Mouse (Mus musculus): ENCODE data around the gene Ddost. TPM values are rescaled to one million over a fixed set of nuclear protein-coding genes. Genes with fewer than 3 reads are reported as not detected.
"Not testable (repeated sequence)": the region's sequence is repeated elsewhere in the genome, so short reads cannot be mapped to it uniquely, and the experiment has no call there.

Ddost gene
- total RNA-seq, 1 experiment from 2014 or later = 32.8 TPM

- ATAC-seq (ENCODE audit: extremely low read depth, insufficient number of reproducible peaks, low FRiP score, poor library complexity, severe bottlenecking) = no peak
These were observed 2.5 kb downstream of the Ddost start for GRCm38 (mm10) chr4:138307025-138307424.

- ATAC-seq (ENCODE audit: extremely low read depth, insufficient number of reproducible peaks, low FRiP score, poor library complexity, severe bottlenecking) = no peak
These were observed 3.2 kb downstream of the Ddost start for GRCm38 (mm10) chr4:138307739-138308138.

GRCm38 (mm10) chr4:138310311-138310910, 5.9 kb downstream of the Ddost start:
- ATAC-seq (ENCODE audit: extremely low read depth, insufficient number of reproducible peaks, low FRiP score, poor library complexity, severe bottlenecking) = no peak

- peak; percentile 45; the same call in 1 of the 2 replicates for ATAC-seq (ENCODE audit: extremely low read depth, insufficient number of reproducible peaks, low FRiP score, poor library complexity, severe bottlenecking)
These were observed 7.1 kb downstream of the Ddost start for GRCm38 (mm10) chr4:138311595-138311994.

GRCm38 (mm10) chr4:138312105-138312504, 7.6 kb downstream of the Ddost start:
- no peak for ATAC-seq (ENCODE audit: extremely low read depth, insufficient number of reproducible peaks, low FRiP score, poor library complexity, severe bottlenecking)

- no peak for ATAC-seq (ENCODE audit: extremely low read depth, insufficient number of reproducible peaks, low FRiP score, poor library complexity, severe bottlenecking)
These were observed 8.5 kb downstream of the Ddost start for GRCm38 (mm10) chr4:138313021-138313420.

- no peak for ATAC-seq (ENCODE audit: extremely low read depth, insufficient number of reproducible peaks, low FRiP score, poor library complexity, severe bottlenecking)
These were observed 9.3 kb downstream of the Ddost start for GRCm38 (mm10) chr4:138313795-138314194.

- ATAC-seq (ENCODE audit: extremely low read depth, insufficient number of reproducible peaks, low FRiP score, poor library complexity, severe bottlenecking) = no peak
These were observed 11.3 kb downstream of the Ddost start for GRCm38 (mm10) chr4:138315781-138316180.

GRCm38 (mm10) chr4:138316369-138316768, 11.8 kb downstream of the Ddost start:
- ATAC-seq (ENCODE audit: extremely low read depth, insufficient number of reproducible peaks, low FRiP score, poor library complexity, severe bottlenecking) = no peak

- ATAC-seq (ENCODE audit: extremely low read depth, insufficient number of reproducible peaks, low FRiP score, poor library complexity, severe bottlenecking) = peak; percentile 34; the same call in 1 of the 2 replicates
These were observed 14.2 kb downstream of the Ddost start for GRCm38 (mm10) chr4:138318509-138319266.

- peak; percentile 78 for ATAC-seq (ENCODE audit: extremely low read depth, insufficient number of reproducible peaks, low FRiP score, poor library complexity, severe bottlenecking)
These were observed 15.0 kb downstream of the Ddost start for GRCm38 (mm10) chr4:138319508-138319907.

- ATAC-seq (ENCODE audit: extremely low read depth, insufficient number of reproducible peaks, low FRiP score, poor library complexity, severe bottlenecking) = no peak
These were observed 16.2 kb downstream of the Ddost start for GRCm38 (mm10) chr4:138320711-138321110.

GRCm38 (mm10) chr4:138321488-138321887, 17.0 kb downstream of the Ddost start:
- no peak for ATAC-seq (ENCODE audit: extremely low read depth, insufficient number of reproducible peaks, low FRiP score, poor library complexity, severe bottlenecking)

- no peak for ATAC-seq (ENCODE audit: extremely low read depth, insufficient number of reproducible peaks, low FRiP score, poor library complexity, severe bottlenecking)
These were observed 18.2 kb downstream of the Ddost start for GRCm38 (mm10) chr4:138322692-138323091.

GRCm38 (mm10) chr4:138323753-138324152, 19.2 kb downstream of the Ddost start:
- ATAC-seq (ENCODE audit: extremely low read depth, insufficient number of reproducible peaks, low FRiP score, poor library complexity, severe bottlenecking) = no peak

GRCm38 (mm10) chr4:138324451-138324850, 19.9 kb downstream of the Ddost start:
- ATAC-seq (ENCODE audit: extremely low read depth, insufficient number of reproducible peaks, low FRiP score, poor library complexity, severe bottlenecking) = no peak

GRCm38 (mm10) chr4:138325466-138326076, 21.0 kb downstream of the Ddost start:
- peak; percentile 84 for ATAC-seq (ENCODE audit: extremely low read depth, insufficient number of reproducible peaks, low FRiP score, poor library complexity, severe bottlenecking)

GRCm38 (mm10) chr4:138326077-138326695, 21.7 kb downstream of the Ddost start, which contains the start of gene Pink1:
Pink1 (minus strand) TSS chr4:138326307.
- peak; percentile 60 for ATAC-seq (ENCODE audit: extremely low read depth, insufficient number of reproducible peaks, low FRiP score, poor library complexity, severe bottlenecking)

GRCm38 (mm10) chr4:138327155-138327554, 22.6 kb downstream of the Ddost start:
- not testable (repeated sequence) for ATAC-seq (ENCODE audit: extremely low read depth, insufficient number of reproducible peaks, low FRiP score, poor library complexity, severe bottlenecking)
